Mouse (Mus musculus) liver, adult 2 months (tissue): ENCODE data around the gene Zdhhc18.

Experiments used
- CTCF ChIP-seq: fragments of 200-500 bp; IDR thresholded peaks from 2 replicates; pipeline ENCODE4 v1.5.1; 2011; ENCODE audit warnings: low read depth, low read length, control low read depth
- POLR2A ChIP-seq: fragments of 200-500 bp; IDR thresholded peaks from 2 replicates; pipeline ENCODE4 v1.6.1; 2011; ENCODE audit warnings: low read length, control low read depth; ENCODE audit not compliant: insufficient read depth; ENCODE audit errors: extremely low read depth

- TF ChIP-seq POLR2A (no peak), CTCF (no peak)
These were observed 25.1 kb downstream of the Zdhhc18 start for GRCm38 (mm10) chr4:133624830-133625229.
